Mouse (Mus musculus) midbrain, embryonic 15.5 days (tissue): ENCODE measurements around the gene Vps39. TPM values are rescaled to one million over a fixed set of nuclear protein-coding genes. Genes with fewer than 3 reads are reported as not detected.

Experiments
- ATAC-seq: fragments of 200-750 bp; cut with Nextera tagmentation; replicated peaks from 2 replicates; pipeline ENCODE4 v1.8.0; 2017; ENCODE audit warnings: moderate TSS enrichment
- H3K27ac ChIP-seq: fragments of 300-500 bp; sonication (generic); 2 replicates; pipeline ENCODE4 v1.5.1; 2015; ENCODE audit warnings: mild to moderate bottlenecking, inconsistent platforms
- H3K27me3 ChIP-seq: fragments of 300-500 bp; sonication (generic); replicated peaks from 2 replicates; pipeline ENCODE4 v1.6.1; 2015; ENCODE audit warnings: inconsistent platforms
- H3K36me3 ChIP-seq: fragments of 300-500 bp; sonication (generic); replicated peaks from 2 replicates; pipeline ENCODE4 v1.6.1; 2015; ENCODE audit warnings: inconsistent platforms
- H3K4me1 ChIP-seq: fragments of 300-500 bp; sonication (generic); 2 replicates; pipeline ENCODE4 v1.6.1; 2015; ENCODE audit warnings: inconsistent platforms
- H3K4me2 ChIP-seq: fragments of 300-500 bp; sonication (generic); 2 replicates; pipeline ENCODE4 v1.6.1; 2015; ENCODE audit warnings: inconsistent platforms, mild to moderate bottlenecking, moderate library complexity
- H3K4me3 ChIP-seq: fragments of 300-500 bp; sonication (generic); 2 replicates; pipeline ENCODE4 v1.5.1; 2015; ENCODE audit warnings: mild to moderate bottlenecking, inconsistent platforms
- H3K9ac ChIP-seq: fragments of 300-500 bp; sonication (generic); 2 replicates; pipeline ENCODE4 v1.6.1; 2015; ENCODE audit warnings: mild to moderate bottlenecking, inconsistent platforms
- H3K9me3 ChIP-seq: fragments of 300-500 bp; sonication (generic); 2 replicates; pipeline ENCODE4 v1.6.1; 2016; ENCODE audit warnings: inconsistent platforms
- WGBS: fragments of 180-500 bp; shearing (Covaris S2); methylation state at CpG from one replicate; pipeline ENCODE4 v1.1.7; 2015; ENCODE audit warnings: mixed read lengths; 5-methylcytosine and 5-hydroxymethylcytosine counted together
- polyA plus RNA-seq: library from polyadenylated mRNA; unstranded; fragments of >200 nt; fragmentation: Nextera tagmentation; extraction: Ambion mirVana; gene quantifications from 2 replicates; pipeline ENCODE4 v1.2.1, GENCODE M21; 2015

The Vps39 gene
- polyA plus RNA-seq: 47.1 and 49.0 TPM in 2 replicates

GRCm38 (mm10) chr2:120352682-120353646, at the start of gene Vps39:
Gene Vps39, minus strand, starts transcription at chr2:120353137.
- 12% methylated on average over 44 of the region's 44 CpGs for WGBS
- Histone ChIP-seq H3K4me3 (peak within 1 kb of the TSS; percentile 95), H3K9me3 (no peaks in the 10 kb centered on the region), H3K27me3 (no peaks in the 10 kb centered on the region), H3K4me2 (peak within 1 kb of the TSS; percentile 61), H3K9ac (peak within 1 kb of the TSS; percentile 82), H3K36me3 (peaks cover 21% of the 10 kb centered on the region; the same call in 1 of the 2 replicates), H3K4me1 (peaks cover 17% of the 10 kb centered on the region), H3K27ac (peak within 1 kb of the TSS; percentile 76)
- peak; percentile 99 for ATAC-seq

GRCm38 (mm10) chr2:120397951-120398350, 45.0 kb upstream of the Vps39 start:
- no peak overlapping the region for H3K4me3 ChIP-seq
- WGBS: 96% methylated on average over 1 of the region's 1 CpGs
- H3K27me3 ChIP-seq: no peaks in the 10 kb centered on the region
- no peak overlapping the region for H3K9ac ChIP-seq
- H3K4me2 ChIP-seq: no peak overlapping the region
- H3K9me3 ChIP-seq: no peaks in the 10 kb centered on the region
- H3K27ac ChIP-seq: no peak overlapping the region
- ATAC-seq: no peak
- peaks cover 7% of the 10 kb centered on the region for H3K4me1 ChIP-seq
- H3K36me3 ChIP-seq: peaks cover 19% of the 10 kb centered on the region; the same call in 1 of the 2 replicates

- Histone ChIP-seq H3K9ac (no peak overlapping the region), H3K4me1 (no peaks in the 10 kb centered on the region), H3K4me2 (no peak overlapping the region), H3K27ac (no peak overlapping the region), H3K4me3 (no peak overlapping the region), H3K27me3 (no peaks in the 10 kb centered on the region), H3K9me3 (no peaks in the 10 kb centered on the region), H3K36me3 (peaks cover 44% of the 10 kb centered on the region; the same call in 1 of the 2 replicates)
- ATAC-seq: no peak
Measured at GRCm38 (mm10) chr2:120392406-120392805, 39.5 kb upstream of the Vps39 start.

- Histone ChIP-seq H3K4me2 (no peak overlapping the region), H3K27me3 (no peaks in the 10 kb centered on the region), H3K36me3 (peaks cover 42% of the 10 kb centered on the region; the same call in 1 of the 2 replicates), H3K4me1 (no peaks in the 10 kb centered on the region), H3K27ac (no peak overlapping the region), H3K4me3 (no peak overlapping the region), H3K9me3 (no peaks in the 10 kb centered on the region), H3K9ac (no peak overlapping the region)
- 98% methylated on average over 1 of the region's 1 CpGs for WGBS
- no peak for ATAC-seq
Measured at GRCm38 (mm10) chr2:120390934-120391333, 38.0 kb upstream of the Vps39 start.

GRCm38 (mm10) chr2:120389376-120389775, 36.4 kb upstream of the Vps39 start:
- no peaks in the 10 kb centered on the region for H3K4me1 ChIP-seq
- H3K9ac ChIP-seq: no peak overlapping the region
- 94% methylated on average over 3 of the region's 3 CpGs for WGBS
- peaks cover 41% of the 10 kb centered on the region; the same call in 1 of the 2 replicates for H3K36me3 ChIP-seq
- no peaks in the 10 kb centered on the region for H3K9me3 ChIP-seq
- no peaks in the 10 kb centered on the region for H3K27me3 ChIP-seq
- no peak for ATAC-seq
- H3K4me3 ChIP-seq: no peak overlapping the region
- H3K4me2 ChIP-seq: no peak overlapping the region
- H3K27ac ChIP-seq: no peak overlapping the region

GRCm38 (mm10) chr2:120387291-120387690, 34.4 kb upstream of the Vps39 start:
- peaks cover 38% of the 10 kb centered on the region; the same call in 1 of the 2 replicates for H3K36me3 ChIP-seq
- 84% methylated on average over 1 of the region's 1 CpGs for WGBS
- no peak overlapping the region for H3K9ac ChIP-seq
- H3K9me3 ChIP-seq: no peaks in the 10 kb centered on the region
- ATAC-seq: no peak
- no peak overlapping the region for H3K4me3 ChIP-seq
- H3K27ac ChIP-seq: no peak overlapping the region
- H3K4me2 ChIP-seq: no peak overlapping the region
- H3K4me1 ChIP-seq: no peaks in the 10 kb centered on the region
- H3K27me3 ChIP-seq: no peaks in the 10 kb centered on the region

GRCm38 (mm10) chr2:120386264-120386663, 33.3 kb upstream of the Vps39 start:
- no peaks in the 10 kb centered on the region for H3K9me3 ChIP-seq
- 96% methylated on average over 1 of the region's 1 CpGs for WGBS
- H3K9ac ChIP-seq: no peak overlapping the region
- ATAC-seq: no peak
- H3K4me3 ChIP-seq: no peak overlapping the region
- H3K36me3 ChIP-seq: peaks cover 45% of the 10 kb centered on the region; the same call in 1 of the 2 replicates
- H3K27me3 ChIP-seq: no peaks in the 10 kb centered on the region
- no peak overlapping the region for H3K27ac ChIP-seq
- H3K4me1 ChIP-seq: no peaks in the 10 kb centered on the region
- H3K4me2 ChIP-seq: no peak overlapping the region

- Histone ChIP-seq H3K4me3 (no peak overlapping the region), H3K4me2 (no peak overlapping the region), H3K4me1 (no peaks in the 10 kb centered on the region), H3K9me3 (no peaks in the 10 kb centered on the region), H3K36me3 (peaks cover 47% of the 10 kb centered on the region), H3K27ac (no peak overlapping the region), H3K27me3 (no peaks in the 10 kb centered on the region), H3K9ac (no peak overlapping the region)
- 80% methylated on average over 4 of the region's 4 CpGs for WGBS
- no peak for ATAC-seq
Measured at GRCm38 (mm10) chr2:120373858-120374257, 20.9 kb upstream of the Vps39 start.

GRCm38 (mm10) chr2:120367416-120368207, 14.7 kb upstream of the Vps39 start:
- H3K36me3 ChIP-seq: peaks cover 53% of the 10 kb centered on the region
- 92% methylated on average over 4 of the region's 4 CpGs for WGBS

GRCm38 (mm10) chr2:120366501-120366900, 13.6 kb upstream of the Vps39 start:
- no peaks in the 10 kb centered on the region for H3K4me1 ChIP-seq
- peaks cover 54% of the 10 kb centered on the region for H3K36me3 ChIP-seq
- H3K4me2 ChIP-seq: no peak overlapping the region
- H3K27ac ChIP-seq: no peak overlapping the region
- H3K9ac ChIP-seq: no peak overlapping the region
- H3K9me3 ChIP-seq: no peaks in the 10 kb centered on the region
- H3K27me3 ChIP-seq: no peaks in the 10 kb centered on the region
- WGBS: 97% methylated on average over 3 of the region's 3 CpGs
- ATAC-seq: no peak
- no peak overlapping the region for H3K4me3 ChIP-seq

More at GRCm38 (mm10) chr2:120367416-120368207, 14.7 kb upstream of the Vps39 start:
- Histone ChIP-seq H3K9me3 (no peaks in the 10 kb centered on the region), H3K4me2 (no peak overlapping the region), H3K9ac (no peak overlapping the region), H3K4me3 (no peak overlapping the region), H3K4me1 (no peaks in the 10 kb centered on the region), H3K27ac (no peak overlapping the region), H3K27me3 (no peaks in the 10 kb centered on the region)
- no peak for ATAC-seq

GRCm38 (mm10) chr2:120360425-120360824, 7.5 kb upstream of the Vps39 start:
- no peak overlapping the region for H3K4me2 ChIP-seq
- WGBS: 84% methylated on average over 1 of the region's 1 CpGs
- H3K4me1 ChIP-seq: no peaks in the 10 kb centered on the region
- peaks cover 40% of the 10 kb centered on the region for H3K36me3 ChIP-seq
- no peaks in the 10 kb centered on the region for H3K9me3 ChIP-seq
- H3K27me3 ChIP-seq: no peaks in the 10 kb centered on the region
- H3K27ac ChIP-seq: no peak overlapping the region
- H3K9ac ChIP-seq: no peak overlapping the region
- H3K4me3 ChIP-seq: no peak overlapping the region
- ATAC-seq: no peak

GRCm38 (mm10) chr2:120351321-120351720, 1.6 kb downstream of the Vps39 start:
- WGBS: 82% methylated on average over 5 of the region's 5 CpGs
- Histone ChIP-seq H3K4me3 (no peak overlapping the region), H3K9ac (no peak overlapping the region)

More at GRCm38 (mm10) chr2:120351321-120351720, 1.6 kb downstream of the Vps39 start:
- no peaks in the 10 kb centered on the region for H3K27me3 ChIP-seq
- ATAC-seq: no peak
- peaks cover 17% of the 10 kb centered on the region for H3K4me1 ChIP-seq
- H3K27ac ChIP-seq: no peak overlapping the region
- peak overlapping the region; percentile 61; the same call in 1 of the 2 replicates for H3K4me2 ChIP-seq
- H3K36me3 ChIP-seq: peaks cover 25% of the 10 kb centered on the region
- H3K9me3 ChIP-seq: no peaks in the 10 kb centered on the region
